Mouse (Mus musculus): Measurements from ENCODE around the gene Atg9b.

The Atg9b gene

GRCm38 (mm10) chr5:24350531-24351250 is 41.3 kb downstream of the Atg9b start:
- no peak for DNase-seq (ENCODE audit: low spot score in 2 of 2)

DNA sequence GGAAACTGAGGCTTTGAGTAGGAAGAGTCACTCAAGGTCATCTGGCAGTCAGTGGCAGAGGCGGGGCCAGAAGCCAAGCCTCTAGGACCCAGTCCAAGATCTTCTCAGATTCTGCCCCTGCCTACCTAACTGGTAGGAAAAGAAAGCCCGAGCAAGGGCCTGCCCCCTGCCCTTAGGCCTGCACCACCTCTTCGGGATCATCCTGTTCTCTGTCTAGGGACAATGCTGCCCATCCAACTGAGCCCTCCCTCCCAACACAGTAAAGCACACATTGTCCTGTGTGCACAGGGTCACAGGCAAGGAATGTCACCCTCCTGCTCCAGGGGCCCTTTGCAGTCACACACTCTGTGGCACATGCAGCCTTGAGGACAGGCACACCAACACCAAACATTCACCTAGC is 41.9 kb downstream of the Atg9b start:
- no peak for DNase-seq (ENCODE audit: low spot score in 2 of 2)

DNA sequence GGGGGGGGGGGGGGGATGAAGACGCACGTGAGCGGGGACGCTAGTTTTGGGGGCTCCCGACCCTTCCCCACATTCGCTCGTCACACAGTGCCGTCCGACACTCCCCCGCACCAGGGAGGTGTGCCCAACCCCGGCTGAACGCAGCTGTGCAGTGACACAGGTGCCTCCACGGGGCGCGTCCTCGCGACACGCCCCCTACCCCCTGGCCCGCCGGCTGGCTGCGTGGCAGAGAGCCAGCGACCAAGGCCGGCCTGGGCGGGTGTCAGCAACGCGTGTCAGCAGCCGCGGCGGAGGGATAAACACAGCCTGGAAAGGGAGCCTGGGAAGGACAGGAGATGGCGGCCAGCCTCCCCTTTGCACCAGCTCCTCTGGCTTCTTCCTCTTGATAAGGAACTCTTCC is 43.4 kb downstream of the Atg9b start:
- no peak for DNase-seq (ENCODE audit: low spot score in 2 of 2)

DNA sequence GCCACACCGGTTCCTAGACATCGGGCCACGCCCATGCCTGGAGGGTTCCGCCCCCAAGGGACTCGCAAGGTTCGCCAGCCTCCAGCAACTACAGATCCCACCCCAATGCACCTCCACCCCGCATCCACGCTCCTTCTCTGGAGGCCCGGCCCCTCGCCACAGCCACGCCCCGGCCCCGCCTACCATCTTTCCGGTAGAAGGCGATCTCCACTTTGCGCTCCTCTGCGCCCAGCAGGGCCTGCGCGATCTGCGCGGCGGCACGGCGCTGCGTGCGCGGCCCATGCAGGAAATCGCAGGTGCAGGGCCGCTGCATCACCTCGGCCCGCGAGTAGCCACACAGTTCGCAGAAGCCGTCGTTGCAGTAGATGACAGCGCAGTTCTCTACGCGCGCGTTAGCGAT is 43.8 kb downstream of the Atg9b start:
- peak; percentile 64 to 81 for DNase-seq (ENCODE audit: low spot score in 2 of 2)

DNA sequence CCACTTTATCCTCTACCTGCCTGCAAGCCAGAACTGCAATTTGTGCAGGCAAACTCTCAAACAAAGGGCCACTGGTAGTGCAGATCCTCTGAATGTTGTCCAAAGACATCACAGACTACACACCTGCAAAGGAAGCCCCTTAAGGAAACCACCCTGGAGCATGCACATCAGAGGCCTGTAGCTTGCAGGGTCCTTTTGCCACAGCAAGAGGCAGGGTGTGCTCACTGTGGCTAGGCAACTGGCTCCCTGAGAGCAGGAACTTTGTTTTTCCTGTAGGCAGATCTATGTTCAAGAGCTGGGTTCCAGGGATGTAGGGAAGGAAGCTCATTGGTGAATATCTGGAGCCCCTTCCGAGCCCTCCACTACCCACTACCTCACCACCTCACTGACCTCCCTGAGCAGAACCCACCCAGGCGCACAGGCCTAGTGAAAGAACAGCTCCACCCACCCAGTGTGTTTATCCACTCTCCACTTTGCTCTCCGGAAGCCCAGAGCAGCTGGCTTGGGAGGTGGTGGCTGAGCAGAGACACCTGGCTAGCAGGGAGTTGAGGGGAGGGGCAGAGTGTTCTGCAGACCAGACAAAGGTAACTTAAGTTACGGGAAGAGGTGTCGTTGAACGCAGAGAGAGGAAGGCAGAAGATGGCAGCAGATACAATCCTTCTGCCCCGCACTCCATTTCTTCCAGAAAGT is 44.6 kb downstream of the Atg9b start:
- no peak for DNase-seq (ENCODE audit: low spot score in 2 of 2)

GRCm38 (mm10) chr5:24346313-24346712 is 45.6 kb downstream of the Atg9b start:
- no peak for DNase-seq (ENCODE audit: low spot score in 2 of 2)

GRCm38 (mm10) chr5:24344477-24345051 is 47.4 kb downstream of the Atg9b start:
- DNase-seq (ENCODE audit: low spot score in 2 of 2) = no peak

- no peak for DNase-seq (ENCODE audit: low spot score in 2 of 2)
Measured at GRCm38 (mm10) chr5:24343977-24344436, 47.9 kb downstream of the Atg9b start.

DNA sequence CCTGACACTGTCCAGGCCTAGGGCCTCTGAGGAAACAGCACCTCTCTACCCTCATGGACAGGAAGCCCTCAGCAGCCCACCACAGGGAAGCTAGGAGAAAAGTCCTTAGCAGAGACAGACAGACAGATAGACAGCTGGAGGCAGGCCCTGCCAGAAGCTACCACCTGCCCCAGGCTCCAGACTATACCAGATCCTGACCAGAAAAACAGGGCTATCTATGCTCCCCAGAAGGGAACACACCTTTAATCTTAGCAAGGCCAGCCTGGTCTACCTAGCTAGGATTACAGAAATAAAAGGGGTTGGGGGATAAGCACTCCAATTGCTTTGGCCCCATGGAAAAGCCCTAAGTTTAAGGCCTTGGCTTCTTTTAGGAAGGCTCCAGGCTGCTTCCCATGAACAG is 48.6 kb downstream of the Atg9b start:
- no peak for DNase-seq (ENCODE audit: low spot score in 2 of 2)

DNA sequence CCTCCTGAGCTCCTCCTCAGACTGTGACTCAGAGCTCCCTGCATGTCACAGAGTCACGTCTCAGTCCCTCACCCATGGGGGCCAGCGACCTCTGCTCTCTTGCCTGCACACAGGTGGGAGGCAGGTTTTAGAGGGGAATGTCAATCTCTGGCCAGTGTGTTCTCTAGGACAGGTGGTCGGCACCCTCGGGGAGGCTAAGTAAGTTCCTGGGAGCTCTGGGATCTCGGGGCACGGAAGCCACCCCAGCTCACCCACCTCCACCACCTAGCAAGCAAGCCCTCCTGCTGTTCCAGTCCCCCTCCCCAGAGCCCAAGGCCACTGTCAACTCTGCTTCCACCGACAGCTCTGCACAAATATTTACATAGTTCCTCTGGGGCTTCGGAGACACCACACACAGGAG is 49.0 kb downstream of the Atg9b start:
- DNase-seq (ENCODE audit: low spot score in 2 of 2) = peak in 1 of 2 experiments; percentile 58

- no peak for DNase-seq (ENCODE audit: low spot score in 2 of 2)
Measured at GRCm38 (mm10) chr5:24342205-24342963, 49.6 kb downstream of the Atg9b start.

- DNase-seq (ENCODE audit: low spot score in 2 of 2) = no peak
Measured at GRCm38 (mm10) chr5:24337821-24338220, 54.1 kb downstream of the Atg9b start.

- DNase-seq (ENCODE audit: low spot score in 2 of 2) = no peak
Measured at GRCm38 (mm10) chr5:24337366-24337765, 54.6 kb downstream of the Atg9b start.

- DNase-seq (ENCODE audit: low spot score in 2 of 2) = peak in 1 of 2 experiments; percentile 63
Measured at GRCm38 (mm10) chr5:24335888-24336511, 55.9 kb downstream of the Atg9b start.

DNA sequence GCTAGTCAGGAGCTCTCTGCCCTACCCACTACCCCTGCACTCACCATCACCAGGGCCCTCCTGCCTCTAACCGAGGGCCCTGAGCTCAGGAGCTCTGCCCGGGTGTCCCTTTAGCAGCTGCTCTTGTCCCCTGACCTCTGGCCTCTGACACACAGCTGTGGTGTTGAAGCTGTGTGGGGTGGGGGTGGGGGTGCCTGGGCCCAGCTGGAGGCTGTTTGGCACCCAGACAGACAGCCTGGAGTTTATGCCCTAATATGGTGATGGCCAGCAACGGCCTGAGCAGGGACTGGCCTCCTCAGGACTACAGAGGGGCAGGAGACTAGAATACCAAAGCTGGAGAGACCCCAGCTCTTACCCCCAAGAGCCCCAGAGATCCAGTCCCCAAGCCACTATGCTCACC is 57.2 kb downstream of the Atg9b start:
- no peak for DNase-seq (ENCODE audit: low spot score in 2 of 2)

Measured in spleen, postnatal 4 days (tissue).